Mouse (Mus musculus): ENCODE data around the gene Wwc1. TPM values are rescaled to one million over a fixed set of nuclear protein-coding genes. Genes with fewer than 3 reads are reported as not detected.

Wwc1 gene
- polyA plus RNA-seq, 1 experiment from 2014 or later = 7.8 TPM

DNA sequence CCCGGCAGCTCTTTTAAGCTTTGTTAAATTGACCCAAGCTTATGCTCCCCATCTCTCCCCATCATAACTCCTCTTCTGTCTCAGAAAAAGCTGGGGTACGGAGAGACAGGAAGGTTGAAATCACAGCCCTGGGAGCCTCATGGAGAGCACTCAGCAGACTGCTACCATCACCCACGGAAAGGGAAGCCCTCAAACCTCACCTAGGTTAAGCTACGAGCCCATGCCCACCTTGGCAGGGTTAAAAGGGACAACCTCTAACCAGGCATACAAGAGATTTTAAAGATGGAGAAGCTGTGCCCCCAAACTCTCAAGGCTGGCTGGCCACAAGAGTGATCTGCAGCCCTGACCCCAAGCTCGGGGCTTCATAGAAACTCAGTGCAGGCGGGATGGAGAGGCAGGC, 3.2 kb downstream of the Wwc1 start:
- Histone ChIP-seq H3K4me3 (ENCODE audit: low read depth, low read length) (peak overlapping the region; percentile 16), H3K36me3 (ENCODE audit: control insufficient read depth, insufficient read depth, low read length) (no peaks in the 10 kb centered on the region), H3K4me1 (ENCODE audit: control insufficient read depth, insufficient read depth, low read length) (peaks cover 20% of the 10 kb centered on the region), H3K27me3 (ENCODE audit: control insufficient read depth, insufficient read depth, low read depth, low read length) (0 out of 2 replicates have a peak, but pooled peaks cover 2% of the 10 kb centered on the region), H3K27ac (ENCODE audit: low read length) (peak overlapping the region; percentile 48), H3K4me2 (ENCODE audit: low read length) (peak overlapping the region; percentile 56), H3K9ac (ENCODE audit: low read depth, low read length) (no peak overlapping the region), H3K9me3 (replicated peaks; ENCODE audit: control insufficient read depth, low read length, poor library complexity, severe bottlenecking) (no peaks in the 10 kb centered on the region)
- 33% methylated on average over 6 of the region's 6 CpGs for WGBS
- ATAC-seq = no peak

DNA sequence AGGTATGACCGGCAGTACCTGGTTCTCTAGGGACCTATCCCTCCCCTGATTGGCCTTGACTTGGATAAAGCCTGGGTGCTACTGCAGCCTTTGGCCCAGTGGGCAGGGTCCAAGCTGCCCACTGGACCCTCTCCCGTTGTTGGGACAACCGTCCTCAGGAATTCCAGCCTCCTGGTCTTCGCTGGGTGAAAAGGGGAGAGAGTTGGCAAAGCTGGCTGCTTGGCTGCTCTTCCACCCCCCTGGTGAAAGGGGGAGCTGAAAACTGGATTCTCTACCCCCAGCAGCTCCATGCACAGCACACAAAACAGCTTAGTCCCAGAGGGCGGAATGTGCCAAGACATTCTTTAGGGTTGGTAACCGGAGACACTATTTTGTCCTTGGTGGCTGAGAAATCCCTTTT, 3.8 kb downstream of the Wwc1 start:
- no peaks in the 10 kb centered on the region for H3K27me3 ChIP-seq (ENCODE audit: control insufficient read depth, insufficient read depth, low read depth, low read length)
- H3K36me3 ChIP-seq (ENCODE audit: control insufficient read depth, insufficient read depth, low read length) = no peaks in the 10 kb centered on the region
- peak; percentile 59 for ATAC-seq
- H3K4me2 ChIP-seq (ENCODE audit: low read length) = no peak overlapping the region; the same call in 1 of the 2 replicates
- H3K9ac ChIP-seq (ENCODE audit: low read depth, low read length) = no peak overlapping the region
- 8% methylated on average over 6 of the region's 6 CpGs for WGBS
- H3K9me3 ChIP-seq (replicated peaks; ENCODE audit: control insufficient read depth, low read length, poor library complexity, severe bottlenecking) = no peaks in the 10 kb centered on the region
- H3K4me3 ChIP-seq (ENCODE audit: low read depth, low read length) = no peak overlapping the region
- peak overlapping the region; percentile 41 for H3K27ac ChIP-seq (ENCODE audit: low read length)
- peaks cover 20% of the 10 kb centered on the region for H3K4me1 ChIP-seq (ENCODE audit: control insufficient read depth, insufficient read depth, low read length)

DNA sequence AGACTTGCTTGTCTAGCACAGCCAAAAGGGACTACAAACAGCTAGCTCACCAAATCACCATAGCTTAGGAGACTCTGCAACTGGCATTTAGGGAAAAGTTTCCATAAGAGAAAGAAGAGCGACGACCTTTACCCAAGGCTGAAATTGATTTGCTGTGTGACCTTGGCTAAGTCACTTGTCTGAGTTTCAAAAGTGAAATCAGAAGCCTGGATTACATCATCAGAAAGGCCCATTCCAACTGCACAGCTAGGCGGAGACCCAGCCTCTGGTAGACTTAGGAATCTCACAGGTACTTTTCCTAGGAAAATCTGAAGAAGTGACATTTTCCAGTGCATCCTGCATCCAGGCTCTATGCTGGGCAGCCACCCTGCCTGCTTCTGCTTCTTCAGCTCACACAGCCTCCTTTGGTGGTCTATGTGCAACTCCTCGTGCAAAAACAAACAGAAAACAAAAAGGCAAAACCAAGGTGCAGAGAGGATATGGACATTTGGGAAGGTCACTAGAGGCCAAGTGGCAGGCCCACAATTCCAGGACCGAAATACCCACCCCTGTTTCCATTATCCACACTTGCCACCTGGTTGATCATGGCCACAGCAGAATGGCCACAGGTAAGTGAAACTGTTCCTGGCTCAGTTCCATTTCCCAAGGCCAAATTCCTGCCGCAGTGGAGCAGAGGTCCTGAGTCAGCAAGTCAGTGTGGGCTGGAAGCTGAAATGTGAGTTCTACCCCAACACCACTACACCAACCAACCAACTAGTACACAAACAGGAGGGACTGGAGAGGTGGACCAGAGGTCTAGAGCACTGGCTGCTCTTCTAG, 5.5 kb downstream of the Wwc1 start:
- ATAC-seq = no peak
- no peak overlapping the region for H3K9ac ChIP-seq (ENCODE audit: low read depth, low read length)
- H3K4me1 ChIP-seq (ENCODE audit: control insufficient read depth, insufficient read depth, low read length) = peaks cover 20% of the 10 kb centered on the region
- no peaks in the 10 kb centered on the region for H3K9me3 ChIP-seq (replicated peaks; ENCODE audit: control insufficient read depth, low read length, poor library complexity, severe bottlenecking)
- 84% methylated on average over 6 of the region's 6 CpGs for WGBS
- H3K4me2 ChIP-seq (ENCODE audit: low read length) = no peak overlapping the region
- no peak overlapping the region for H3K27ac ChIP-seq (ENCODE audit: low read length)
- no peak overlapping the region for H3K4me3 ChIP-seq (ENCODE audit: low read depth, low read length)
- H3K36me3 ChIP-seq (ENCODE audit: control insufficient read depth, insufficient read depth, low read length) = no peaks in the 10 kb centered on the region
- no peaks in the 10 kb centered on the region for H3K27me3 ChIP-seq (ENCODE audit: control insufficient read depth, insufficient read depth, low read depth, low read length)

DNA sequence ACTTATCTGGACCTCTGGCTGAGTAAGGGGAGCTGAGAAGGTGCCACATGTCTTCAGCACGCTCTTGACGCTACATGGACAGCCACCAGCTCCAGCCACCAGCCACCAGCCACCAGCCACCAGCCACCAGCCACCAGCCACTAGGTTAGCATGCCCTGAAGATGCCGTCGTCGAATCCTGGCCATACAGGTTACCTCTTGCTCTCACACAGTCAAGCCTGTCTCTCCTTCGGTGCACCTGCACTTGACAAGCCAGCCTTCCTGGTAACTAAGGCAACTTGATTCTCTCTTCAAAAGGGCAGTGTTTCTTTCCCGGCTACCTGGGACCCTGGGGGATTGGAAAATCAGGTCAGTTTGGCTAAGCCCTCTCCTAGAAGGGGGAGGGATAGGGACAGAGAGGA, 7.2 kb downstream of the Wwc1 start:
- Histone ChIP-seq H3K27me3 (ENCODE audit: control insufficient read depth, insufficient read depth, low read depth, low read length) (no peaks in the 10 kb centered on the region), H3K4me2 (ENCODE audit: low read length) (peak overlapping the region; percentile 9; the same call in 1 of the 2 replicates), H3K27ac (ENCODE audit: low read length) (0 out of 2 replicates have a peak overlapping the region, but pooled peaks have one; percentile 28), H3K9me3 (replicated peaks; ENCODE audit: control insufficient read depth, low read length, poor library complexity, severe bottlenecking) (no peaks in the 10 kb centered on the region), H3K9ac (ENCODE audit: low read depth, low read length) (no peak overlapping the region), H3K4me1 (ENCODE audit: control insufficient read depth, insufficient read depth, low read length) (peaks cover 13% of the 10 kb centered on the region; the same call in 1 of the 2 replicates), H3K36me3 (ENCODE audit: control insufficient read depth, insufficient read depth, low read length) (no peaks in the 10 kb centered on the region), H3K4me3 (ENCODE audit: low read depth, low read length) (no peak overlapping the region)
- no peak; the same call in 1 of the 2 replicates for ATAC-seq
- WGBS = 26% methylated on average over 7 of the region's 7 CpGs

DNA sequence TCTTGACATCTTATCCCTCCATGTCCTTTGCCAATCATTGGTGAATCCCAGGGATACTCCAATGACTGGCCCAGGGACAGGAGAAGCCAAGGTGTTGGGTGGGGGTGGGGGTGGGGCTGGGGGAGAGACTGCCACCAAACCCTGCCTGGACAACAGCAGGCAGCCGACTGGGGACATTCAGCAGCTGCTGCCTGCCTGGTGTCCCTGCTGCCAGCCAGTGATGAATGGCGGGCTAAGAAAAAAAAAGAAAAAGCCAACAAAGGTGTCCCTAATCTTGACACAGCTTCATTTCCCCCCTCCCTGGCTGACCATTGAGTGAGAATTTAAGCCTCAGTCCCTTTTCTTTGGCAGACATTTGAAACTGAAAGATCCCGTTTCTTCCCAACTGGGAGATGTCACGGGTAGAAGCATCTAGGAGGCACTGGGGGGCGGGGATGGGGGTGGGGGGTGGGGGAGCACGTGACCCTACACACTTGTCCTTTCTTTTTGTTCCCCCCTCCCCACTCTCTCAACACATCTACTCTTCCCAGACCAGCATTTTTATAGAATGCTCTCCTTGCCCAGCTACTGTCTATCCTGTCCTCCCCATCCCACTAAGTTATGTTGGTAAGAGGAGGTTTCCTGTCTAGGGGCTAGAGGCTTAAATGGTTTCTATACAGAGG, 7.9 kb downstream of the Wwc1 start:
- peaks cover 13% of the 10 kb centered on the region; the same call in 1 of the 2 replicates for H3K4me1 ChIP-seq (ENCODE audit: control insufficient read depth, insufficient read depth, low read length)
- H3K9me3 ChIP-seq (replicated peaks; ENCODE audit: control insufficient read depth, low read length, poor library complexity, severe bottlenecking) = no peaks in the 10 kb centered on the region
- H3K27me3 ChIP-seq (ENCODE audit: control insufficient read depth, insufficient read depth, low read depth, low read length) = no peaks in the 10 kb centered on the region
- no peak overlapping the region for H3K4me3 ChIP-seq (ENCODE audit: low read depth, low read length)
- H3K27ac ChIP-seq (ENCODE audit: low read length) = peak overlapping the region; percentile 22; the same call in 1 of the 2 replicates
- WGBS = 2% methylated on average over 6 of the region's 6 CpGs
- H3K36me3 ChIP-seq (ENCODE audit: control insufficient read depth, insufficient read depth, low read length) = no peaks in the 10 kb centered on the region
- 0 out of 2 replicates have a peak overlapping the region, but pooled peaks have one; percentile 6 for H3K4me2 ChIP-seq (ENCODE audit: low read length)
- no peak overlapping the region for H3K9ac ChIP-seq (ENCODE audit: low read depth, low read length)
- ATAC-seq = no peak

DNA sequence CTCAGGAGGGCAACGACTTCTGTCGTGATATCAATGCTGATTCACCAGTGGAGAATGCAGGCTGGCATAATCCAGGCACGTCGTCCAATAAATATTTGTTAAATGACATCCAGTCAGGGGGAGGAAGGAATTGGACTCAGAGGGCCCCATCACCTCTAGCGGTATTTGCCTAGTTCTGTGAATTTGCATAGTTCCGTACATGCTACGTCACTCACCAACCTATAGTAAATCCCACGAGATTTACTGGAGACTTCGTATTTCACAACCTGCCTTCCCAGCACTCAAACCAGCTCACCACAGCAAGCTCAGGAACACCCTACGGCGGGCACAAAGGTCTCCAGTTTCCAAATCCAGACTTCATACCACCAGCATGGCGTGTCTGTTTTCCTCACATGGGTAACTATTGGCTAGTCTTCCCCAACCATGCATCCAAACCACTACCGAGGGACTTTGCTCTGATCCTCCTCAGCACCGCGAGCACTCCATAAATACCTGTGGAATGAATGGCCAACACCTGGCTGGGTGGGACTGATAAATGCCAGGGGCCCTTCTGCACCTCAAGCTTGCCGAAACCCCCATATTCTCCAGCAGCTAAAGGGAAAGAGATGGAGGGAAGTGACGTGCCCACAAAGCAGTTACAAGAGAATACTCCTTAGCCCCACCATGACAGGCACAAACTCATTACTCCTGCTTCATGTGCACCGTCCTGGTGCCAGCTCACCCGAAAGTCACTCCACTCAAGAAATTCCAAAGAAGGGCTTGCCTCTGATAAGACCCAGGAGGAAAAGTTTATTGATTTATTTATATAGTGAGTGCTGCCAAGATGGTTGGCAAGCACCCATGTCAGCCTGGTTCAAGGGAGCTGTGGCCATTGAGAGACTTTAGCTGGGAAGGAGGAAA, 9.3 kb downstream of the Wwc1 start:
- Histone ChIP-seq H3K9ac (ENCODE audit: low read depth, low read length) (no peak overlapping the region), H3K4me1 (ENCODE audit: control insufficient read depth, insufficient read depth, low read length) (peaks cover 11% of the 10 kb centered on the region; the same call in 1 of the 2 replicates), H3K27me3 (ENCODE audit: control insufficient read depth, insufficient read depth, low read depth, low read length) (no peaks in the 10 kb centered on the region), H3K36me3 (ENCODE audit: control insufficient read depth, insufficient read depth, low read length) (no peaks in the 10 kb centered on the region), H3K4me2 (ENCODE audit: low read length) (no peak overlapping the region), H3K4me3 (ENCODE audit: low read depth, low read length) (no peak overlapping the region), H3K27ac (ENCODE audit: low read length) (no peak overlapping the region), H3K9me3 (replicated peaks; ENCODE audit: control insufficient read depth, low read length, poor library complexity, severe bottlenecking) (no peaks in the 10 kb centered on the region)
- no peak for ATAC-seq
- WGBS = 92% methylated on average over 19 of the region's 19 CpGs

DNA sequence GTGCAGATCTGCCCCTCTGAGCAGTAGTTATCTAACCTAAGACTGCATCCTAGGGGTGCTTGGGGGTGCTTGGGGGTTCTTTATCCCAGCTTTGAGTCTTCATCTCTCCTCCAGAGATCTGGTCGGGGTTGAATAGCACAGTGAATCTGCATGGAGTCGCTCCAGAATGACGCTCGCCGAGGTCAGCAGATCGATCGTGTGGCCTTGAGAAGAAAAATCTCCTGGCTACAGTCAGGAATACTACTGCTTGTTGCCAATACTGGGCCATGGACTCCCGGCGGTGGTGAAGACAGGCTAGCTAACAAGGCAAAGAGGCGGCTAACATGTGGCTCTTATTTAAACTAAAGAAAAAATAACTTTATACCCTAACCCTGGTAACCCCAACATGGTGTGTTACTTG, 12.0 kb downstream of the Wwc1 start:
- peaks cover 7% of the 10 kb centered on the region; the same call in 1 of the 2 replicates for H3K4me1 ChIP-seq (ENCODE audit: control insufficient read depth, insufficient read depth, low read length)
- no peaks in the 10 kb centered on the region for H3K36me3 ChIP-seq (ENCODE audit: control insufficient read depth, insufficient read depth, low read length)
- H3K9me3 ChIP-seq (replicated peaks; ENCODE audit: control insufficient read depth, low read length, poor library complexity, severe bottlenecking) = no peaks in the 10 kb centered on the region
- ATAC-seq = no peak
- no peak overlapping the region for H3K4me3 ChIP-seq (ENCODE audit: low read depth, low read length)
- no peak overlapping the region for H3K4me2 ChIP-seq (ENCODE audit: low read length)
- 98% methylated on average over 10 of the region's 10 CpGs for WGBS
- no peak overlapping the region for H3K27ac ChIP-seq (ENCODE audit: low read length)
- H3K9ac ChIP-seq (ENCODE audit: low read depth, low read length) = no peak overlapping the region
- H3K27me3 ChIP-seq (ENCODE audit: control insufficient read depth, insufficient read depth, low read depth, low read length) = no peaks in the 10 kb centered on the region

DNA sequence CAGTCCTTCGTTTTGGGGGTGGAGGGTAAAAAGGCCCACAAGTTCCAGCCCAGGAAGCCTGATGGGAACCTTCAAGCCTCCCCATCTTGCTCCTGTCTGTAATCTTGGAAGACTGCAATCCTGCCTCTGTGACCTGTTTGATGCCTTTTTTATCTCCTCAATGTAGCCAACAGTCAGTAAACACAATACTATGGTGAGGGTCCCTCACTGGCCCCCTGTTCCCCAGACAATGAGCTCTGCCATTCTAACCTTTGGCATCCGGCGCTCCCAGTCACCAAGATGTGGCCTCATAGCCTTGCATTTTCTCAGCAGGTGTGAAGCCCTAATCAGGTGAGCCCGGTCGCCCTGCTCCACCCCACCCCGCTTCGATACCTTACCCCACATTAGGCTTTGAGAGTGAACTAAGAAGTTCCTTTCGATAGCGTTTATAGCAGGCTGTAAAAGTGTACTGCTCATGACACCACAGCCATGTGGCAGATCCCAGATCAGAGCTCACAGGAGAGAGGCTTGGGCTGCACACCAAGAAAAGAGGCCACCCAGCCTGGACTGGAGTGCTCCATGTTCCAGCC, 16.3 kb downstream of the Wwc1 start:
- Histone ChIP-seq H3K27ac (ENCODE audit: low read length) (no peak overlapping the region), H3K9ac (ENCODE audit: low read depth, low read length) (no peak overlapping the region), H3K4me2 (ENCODE audit: low read length) (no peak overlapping the region), H3K9me3 (replicated peaks; ENCODE audit: control insufficient read depth, low read length, poor library complexity, severe bottlenecking) (no peaks in the 10 kb centered on the region), H3K4me1 (ENCODE audit: control insufficient read depth, insufficient read depth, low read length) (no peaks in the 10 kb centered on the region), H3K36me3 (ENCODE audit: control insufficient read depth, insufficient read depth, low read length) (no peaks in the 10 kb centered on the region), H3K27me3 (ENCODE audit: control insufficient read depth, insufficient read depth, low read depth, low read length) (no peaks in the 10 kb centered on the region), H3K4me3 (ENCODE audit: low read depth, low read length) (no peak overlapping the region)
- WGBS = 80% methylated on average over 9 of the region's 9 CpGs
- ATAC-seq = no peak

Measured in midbrain, embryonic 16.5 days (tissue).